Mouse (Mus musculus) heart, adult 2 months (tissue): ENCODE results near the gene Ntf5.

Source experiments
- CTCF ChIP-seq: fragments of 200-600 bp; IDR thresholded peaks from 2 replicates; pipeline ENCODE4 v1.8.1; 2022; ENCODE audit warnings: antibody characterized with exemption, mild to moderate bottlenecking, moderate library complexity
- POLR2A ChIP-seq: fragments of 200-500 bp; IDR thresholded peaks from 2 replicates; pipeline ENCODE4 v1.6.1; 2011; ENCODE audit warnings: mild to moderate bottlenecking, low read depth, low read length, control low read depth; ENCODE audit not compliant: insufficient read depth

- TF ChIP-seq POLR2A (peak; percentile 76), CTCF (peak; percentile 17; the same call in 1 of the 2 replicates)
Measured at GRCm38 (mm10) chr7:45466283-45467089, 53.0 kb downstream of the Ntf5 start, which contains the start of gene Bax.
